Mouse (Mus musculus) hindbrain, embryonic 11.5 days (tissue): ENCODE data around the gene Gm49322. TPM values are rescaled to one million over a fixed set of nuclear protein-coding genes. Genes with fewer than 3 reads are reported as not detected.

ENCODE experiments used
- ATAC-seq: fragments of 200-750 bp; cut with Nextera tagmentation; 2 replicates; pipeline ENCODE4 v1.8.0; 2017; ENCODE audit warnings: mild to moderate bottlenecking, moderate TSS enrichment, moderate library complexity; ENCODE audit not compliant: low FRiP score
- DNase-seq: peaks from one replicate; pipeline ENCODE4 v3.0.0-alpha.2; 2015; ENCODE audit warnings: low spot score
- H3K27ac ChIP-seq: fragments of 300-500 bp; sonication (generic); 2 replicates; pipeline ENCODE4 v1.5.1; 2014; ENCODE audit warnings: mild to moderate bottlenecking, low read depth, low read length
- H3K27me3 ChIP-seq: fragments of 300-500 bp; sonication (generic); 2 replicates; pipeline ENCODE4 v1.6.1; 2014; ENCODE audit warnings: mild to moderate bottlenecking, low read length, moderate library complexity, mixed read lengths; ENCODE audit not compliant: control insufficient read depth, insufficient read depth
- H3K36me3 ChIP-seq: fragments of 300-500 bp; sonication (generic); 2 replicates; pipeline ENCODE4 v1.6.1; 2014; ENCODE audit warnings: mild to moderate bottlenecking, low read length, moderate library complexity, mixed read lengths; ENCODE audit not compliant: control insufficient read depth, insufficient read depth
- H3K4me1 ChIP-seq: fragments of 300-500 bp; sonication (generic); replicated peaks from 2 replicates; pipeline ENCODE4 v1.6.1; 2014; ENCODE audit warnings: low read length, mixed read lengths; ENCODE audit not compliant: control insufficient read depth, insufficient read depth
- H3K4me2 ChIP-seq: fragments of 300-500 bp; sonication (generic); replicated peaks from 2 replicates; pipeline ENCODE4 v1.6.1; 2014; ENCODE audit warnings: mild to moderate bottlenecking, low read depth, low read length
- H3K4me3 ChIP-seq: fragments of 300-500 bp; sonication (generic); 2 replicates; pipeline ENCODE4 v1.5.1; 2014; ENCODE audit warnings: low read depth, low read length
- H3K9ac ChIP-seq: fragments of 300-500 bp; sonication (generic); 2 replicates; pipeline ENCODE4 v1.6.1; 2014; ENCODE audit warnings: low read depth, low read length
- H3K9me3 ChIP-seq: fragments of 300-500 bp; sonication (generic); 2 replicates; pipeline ENCODE4 v1.6.1; 2016; ENCODE audit warnings: low read length; ENCODE audit not compliant: control insufficient read depth
- WGBS: fragments of 180-500 bp; shearing (Covaris S2); extraction: QIAGEN DNeasy Blood & Tissue Kit; methylation state at CpG from one replicate; pipeline ENCODE4 v1.1.7; 2014; 5-methylcytosine and 5-hydroxymethylcytosine counted together
- polyA plus RNA-seq: library from polyadenylated mRNA; unstranded; fragments of >200 nt; fragmentation: Nextera tagmentation; extraction: Ambion mirVana; gene quantifications from 2 replicates; pipeline ENCODE4 v1.2.1, GENCODE M21; 2014

The Gm49322 gene
- polyA plus RNA-seq, 1 experiment from 2014 or later = 1.5 TPM

DNA sequence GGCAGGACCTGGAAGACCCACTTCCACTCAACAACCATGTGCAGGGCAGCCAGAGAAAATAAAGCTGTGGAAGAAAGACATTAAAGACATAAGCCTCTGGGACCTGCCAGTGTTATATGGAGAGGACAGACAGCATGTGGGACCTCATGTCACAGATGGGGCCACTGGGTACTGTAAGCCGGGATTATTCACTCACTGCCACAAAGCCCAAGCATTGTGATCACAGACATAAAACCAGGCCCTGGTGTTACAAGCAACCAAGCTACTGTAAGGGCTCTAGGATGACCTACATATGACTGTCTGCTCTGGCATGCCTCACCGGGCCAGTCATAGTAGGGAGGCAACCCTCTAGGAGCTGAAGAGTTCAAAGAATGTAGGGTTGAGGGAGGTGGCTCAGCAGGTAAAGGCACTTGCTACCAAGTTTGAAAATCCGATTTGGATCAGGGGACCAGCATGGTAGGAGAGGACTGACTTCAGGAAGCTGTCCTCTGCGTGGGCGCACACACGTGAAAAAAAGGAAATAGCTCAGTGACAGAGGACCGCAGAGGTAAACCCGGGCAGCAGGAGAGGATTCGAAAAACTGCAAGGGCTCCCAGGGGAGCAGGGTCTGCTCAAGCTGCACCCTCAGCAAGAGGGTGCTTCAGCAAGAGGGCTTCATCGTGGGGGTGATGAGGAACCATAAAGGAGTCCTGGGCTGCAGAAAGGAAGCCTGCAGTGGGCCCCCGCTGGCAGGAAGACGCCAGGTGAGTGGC lies 16.5 kb upstream of the Gm49322 start:
- Histone ChIP-seq H3K27ac (no peak overlapping the region), H3K9ac (peak overlapping the region; percentile 87), H3K36me3 (no peaks in the 10 kb centered on the region), H3K9me3 (no peaks in the 10 kb centered on the region), H3K4me1 (peaks cover 4% of the 10 kb centered on the region), H3K4me3 (peak overlapping the region; percentile 93), H3K4me2 (peak overlapping the region; percentile 96), H3K27me3 (no peaks in the 10 kb centered on the region)
- no peak for DNase-seq
- WGBS = 20% methylated on average over 12 of the region's 12 CpGs
- no peak for ATAC-seq

DNA sequence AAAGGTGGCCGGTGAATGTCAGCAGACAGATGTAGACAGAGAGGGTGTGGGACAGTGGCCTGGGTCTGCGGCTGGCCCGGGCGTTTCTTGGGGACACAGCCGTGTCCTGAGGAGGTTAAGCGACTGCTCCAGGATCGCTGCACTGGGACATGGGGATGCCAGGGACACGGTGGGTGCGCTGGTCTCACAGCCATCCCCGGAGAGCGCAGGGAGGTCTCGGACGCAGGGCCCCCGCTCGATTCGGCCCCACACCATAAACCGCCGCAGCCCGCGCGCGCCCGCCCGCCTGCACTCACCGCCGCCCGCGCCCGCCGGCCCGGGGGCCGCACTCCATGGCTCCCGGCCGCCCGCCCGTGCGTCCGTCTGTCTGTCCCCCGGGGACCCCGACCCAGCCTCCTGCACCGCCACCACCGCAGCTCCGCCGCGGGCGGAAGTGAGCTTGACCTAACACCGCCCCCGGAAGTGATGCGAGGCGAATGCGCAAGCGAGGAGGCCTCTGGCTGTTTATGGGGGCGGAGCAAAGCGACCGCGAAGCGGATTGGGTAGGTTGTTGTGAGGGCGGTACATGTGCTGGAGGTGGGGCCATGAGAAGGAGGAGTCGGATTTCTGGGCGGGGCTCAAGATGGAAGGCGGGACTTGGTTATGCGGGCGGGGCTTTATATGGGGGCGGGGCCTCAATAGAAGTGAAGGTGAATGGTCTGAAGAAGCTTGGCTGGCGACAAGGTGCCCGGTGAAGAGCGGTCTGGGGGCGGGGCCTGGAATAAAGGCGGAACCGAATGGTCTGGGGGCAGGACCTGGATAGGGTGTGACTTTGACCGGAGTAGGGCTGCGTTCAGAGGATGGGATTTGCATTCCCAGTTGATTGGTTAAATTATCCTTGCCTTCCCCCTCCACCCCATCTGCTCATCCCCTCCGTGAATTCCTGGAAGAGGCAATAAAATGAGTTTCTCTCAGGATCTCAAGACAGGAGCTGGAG lies 15.7 kb upstream of the Gm49322 start, which contains the start of gene Abhd17a:
Gene Abhd17a (minus strand): TSS at position 463 of the 976 bp plus-strand sequence.
- Histone ChIP-seq H3K4me3 (peak within 1 kb of the TSS; percentile 93), H3K4me2 (peak within 1 kb of the TSS; percentile 96), H3K9me3 (no peaks in the 10 kb centered on the region), H3K36me3 (no peaks in the 10 kb centered on the region), H3K4me1 (peaks cover 4% of the 10 kb centered on the region), H3K27ac (peak within 1 kb of the TSS; percentile 56; the same call in 1 of the 2 replicates), H3K9ac (peak within 1 kb of the TSS; percentile 87), H3K27me3 (no peaks in the 10 kb centered on the region)
- DNase-seq = peak; percentile 98
- under 1% methylated on average over 69 of the region's 73 CpGs for WGBS
- ATAC-seq = peak; percentile 97

DNA sequence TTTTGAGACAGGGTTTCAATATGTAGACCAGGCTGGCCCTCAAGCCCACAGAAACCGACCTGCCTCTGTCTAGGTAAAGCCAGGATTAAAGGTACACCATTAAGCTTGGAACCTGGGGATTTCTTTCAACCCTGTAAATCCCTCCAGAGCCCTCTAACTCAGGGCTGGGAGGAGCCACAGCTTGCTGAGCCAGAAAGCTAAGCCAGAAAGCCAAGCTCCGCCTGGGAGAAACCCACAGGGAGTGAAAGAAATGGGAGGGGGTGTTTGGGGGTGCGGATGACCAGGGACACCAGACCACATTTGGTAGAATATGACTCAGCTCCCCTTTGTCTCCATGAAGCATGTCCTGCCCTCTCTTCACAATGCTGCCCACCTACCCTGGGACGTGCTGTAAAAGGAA lies 9.5 kb upstream of the Gm49322 start:
- Histone ChIP-seq H3K4me2 (no peak overlapping the region), H3K27me3 (no peaks in the 10 kb centered on the region), H3K4me1 (no peaks in the 10 kb centered on the region), H3K27ac (no peak overlapping the region), H3K9ac (no peak overlapping the region), H3K36me3 (no peaks in the 10 kb centered on the region), H3K4me3 (no peak overlapping the region), H3K9me3 (no peaks in the 10 kb centered on the region)
- DNase-seq (no peak), ATAC-seq (no peak)
- WGBS = 43% methylated on average over 4 of the region's 4 CpGs

DNA sequence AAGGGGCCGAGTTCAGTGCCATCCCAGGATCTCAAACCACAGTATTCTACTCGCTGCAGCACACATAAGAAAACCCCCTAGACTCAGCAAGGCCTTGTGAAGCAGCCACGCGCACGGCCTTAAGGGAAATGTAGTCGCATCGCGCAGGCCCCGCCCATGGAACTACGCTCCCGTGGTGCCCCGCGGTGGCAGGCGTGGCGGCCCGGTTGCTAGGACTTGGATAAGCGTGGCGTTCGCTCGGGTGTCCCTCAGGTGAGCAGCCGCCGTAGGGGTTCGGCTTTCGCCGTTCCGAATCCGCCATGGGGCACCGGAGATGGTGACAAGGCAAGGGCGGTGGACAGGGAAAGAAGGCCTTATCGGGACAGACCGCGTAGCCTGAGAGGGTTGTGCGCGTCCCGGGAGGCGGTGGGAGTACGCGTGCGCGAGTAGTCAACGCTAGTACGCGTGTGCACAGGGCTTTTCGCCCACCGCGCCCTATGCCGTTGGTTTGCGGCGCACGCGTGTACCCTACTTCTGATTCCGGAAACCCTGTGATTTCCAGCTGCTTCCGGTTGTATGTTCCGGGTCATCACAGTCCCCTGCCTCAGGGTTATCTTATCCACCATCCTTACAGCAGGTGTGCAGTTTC lies 3.0 kb upstream of the Gm49322 start, which contains the start of the genes Scamp4 and Adat3:
Gene Scamp4 (plus strand): TSS at position 175 of the 628 bp plus-strand sequence.
Gene Adat3 (plus strand): TSS at position 183 of the 628 bp plus-strand sequence.
- peaks cover 13% of the 10 kb centered on the region for H3K36me3 ChIP-seq
- no peaks in the 10 kb centered on the region for H3K9me3 ChIP-seq
- DNase-seq = peak; percentile 96
- peak within 1 kb of the TSS; percentile 66 for H3K9ac ChIP-seq
- peaks cover 5% of the 10 kb centered on the region for H3K4me1 ChIP-seq
- peak within 1 kb of the TSS; percentile 63; the same call in 1 of the 2 replicates for H3K27ac ChIP-seq
- H3K4me3 ChIP-seq = peak within 1 kb of the TSS; percentile 50
- H3K27me3 ChIP-seq = no peaks in the 10 kb centered on the region
- under 1% methylated on average over 54 of the region's 54 CpGs for WGBS
- H3K4me2 ChIP-seq = peak within 1 kb of the TSS; percentile 81
- ATAC-seq = peak; percentile 95

DNA sequence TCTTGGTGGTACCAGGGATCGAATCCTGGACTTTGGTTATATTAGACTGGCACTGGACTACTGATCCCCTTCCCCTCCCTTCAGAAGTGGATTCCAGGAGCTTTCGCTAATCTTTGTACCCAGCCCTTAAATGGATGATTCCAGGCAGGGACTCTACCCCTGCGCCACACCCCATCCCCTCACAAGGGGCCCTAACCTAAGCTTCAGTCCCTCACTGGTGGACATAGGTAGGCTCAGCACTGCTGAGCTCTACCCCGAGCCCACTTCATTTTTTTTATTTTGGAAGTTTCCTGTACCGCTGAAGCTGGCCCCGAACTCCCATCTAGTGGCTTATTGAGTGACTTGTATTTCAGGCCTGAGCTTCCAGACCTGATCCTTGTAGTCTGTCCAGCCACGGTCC lies 2.5 kb upstream of the Gm49322 start:
- ATAC-seq = no peak; the same call in 1 of the 2 replicates
- no peak for DNase-seq
- peak overlapping the region; percentile 81 for H3K4me2 ChIP-seq
- WGBS = 36% methylated on average over 7 of the region's 7 CpGs
- peaks cover 13% of the 10 kb centered on the region for H3K36me3 ChIP-seq
- peak overlapping the region; percentile 50 for H3K4me3 ChIP-seq
- H3K4me1 ChIP-seq = peaks cover 5% of the 10 kb centered on the region
- H3K9me3 ChIP-seq = no peaks in the 10 kb centered on the region
- peak overlapping the region; percentile 66 for H3K9ac ChIP-seq
- H3K27ac ChIP-seq = peak overlapping the region; percentile 63; the same call in 1 of the 2 replicates
- no peaks in the 10 kb centered on the region for H3K27me3 ChIP-seq

DNA sequence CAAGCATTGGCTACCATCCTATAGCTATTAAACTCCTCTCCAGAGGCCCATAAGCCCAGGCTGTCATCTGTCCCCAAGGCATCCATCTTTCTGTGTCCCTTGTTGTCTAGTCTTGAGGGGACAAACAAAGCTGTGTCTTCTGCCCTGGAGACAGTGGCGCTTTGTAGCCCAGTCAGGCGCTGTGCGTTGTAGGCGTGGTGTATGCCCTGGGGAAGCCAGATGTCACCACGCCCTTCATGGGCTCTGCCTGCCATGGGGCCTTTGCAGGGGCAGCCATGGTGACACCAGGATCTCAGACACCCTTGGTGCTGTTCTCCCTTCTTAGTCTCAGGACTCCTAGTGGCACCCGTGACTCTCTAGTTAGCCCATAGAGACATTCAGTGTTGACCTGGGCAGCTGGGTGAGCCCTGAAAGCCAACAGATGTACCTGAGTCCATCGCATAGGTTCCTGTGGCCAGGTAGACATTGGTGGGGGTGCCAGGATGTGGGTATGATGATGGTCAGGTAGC lies 1.8 kb upstream of the Gm49322 start:
- Histone ChIP-seq H3K27ac (no peak overlapping the region), H3K4me1 (peaks cover 5% of the 10 kb centered on the region), H3K27me3 (no peaks in the 10 kb centered on the region), H3K4me3 (peak overlapping the region; percentile 50), H3K9ac (peak overlapping the region; percentile 66; the same call in 1 of the 2 replicates), H3K4me2 (peak overlapping the region; percentile 81), H3K9me3 (no peaks in the 10 kb centered on the region), H3K36me3 (peaks cover 13% of the 10 kb centered on the region)
- WGBS = 83% methylated on average over 7 of the region's 7 CpGs
- no peak for DNase-seq
- ATAC-seq = no peak

DNA sequence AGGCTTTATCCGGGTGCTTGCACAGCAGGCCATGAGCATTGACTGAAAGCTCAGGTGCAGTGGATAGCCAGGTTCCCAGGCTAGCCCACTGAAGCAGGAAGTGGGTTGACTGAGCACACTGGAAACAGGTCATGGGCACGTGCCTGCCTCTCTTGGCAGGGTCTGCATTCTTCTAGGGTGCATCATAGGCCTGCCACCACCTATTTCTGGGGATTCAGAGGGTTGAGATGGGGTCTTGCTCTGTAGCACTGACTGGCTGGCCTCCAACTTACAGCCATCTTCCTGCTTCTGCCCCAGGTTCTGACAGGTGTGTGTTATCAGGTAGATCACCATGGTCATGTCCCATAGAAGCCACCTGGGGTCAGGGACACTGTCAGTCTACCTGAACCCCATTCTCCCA lies 833 bp upstream of the Gm49322 start:
- DNase-seq (no peak), ATAC-seq (no peak)
- 94% methylated on average over 2 of the region's 2 CpGs for WGBS
- H3K27me3 ChIP-seq = no peaks in the 10 kb centered on the region
- H3K9ac ChIP-seq = no peak overlapping the region
- H3K4me3 ChIP-seq = no peak overlapping the region
- H3K36me3 ChIP-seq = peaks cover 15% of the 10 kb centered on the region
- H3K4me2 ChIP-seq = no peak overlapping the region
- no peaks in the 10 kb centered on the region for H3K9me3 ChIP-seq
- H3K27ac ChIP-seq = no peak overlapping the region
- H3K4me1 ChIP-seq = peaks cover 5% of the 10 kb centered on the region

DNA sequence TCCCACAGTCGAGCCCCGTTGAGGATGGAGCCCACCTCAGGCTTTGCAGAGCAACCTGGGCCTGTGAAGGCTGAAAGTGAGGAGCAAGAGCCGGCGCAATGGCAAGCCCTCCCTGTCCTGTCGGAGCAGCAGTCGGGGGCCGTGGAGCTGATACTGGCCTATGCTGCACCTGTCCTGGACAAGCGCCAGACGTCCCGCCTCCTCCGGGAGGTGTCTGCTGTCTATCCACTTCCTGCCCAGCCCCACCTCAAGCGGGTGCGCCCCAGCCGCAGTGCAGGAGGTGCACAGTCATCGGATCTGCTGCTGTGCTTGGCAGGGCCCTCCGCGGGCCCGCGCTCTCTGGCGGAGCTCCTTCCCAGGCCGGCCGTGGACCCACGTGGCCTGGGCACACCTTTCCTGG lies 485 bp downstream of the Gm49322 start:
- H3K9ac ChIP-seq = no peak overlapping the region
- 94% methylated on average over 23 of the region's 23 CpGs for WGBS
- DNase-seq = no peak
- H3K27me3 ChIP-seq = no peaks in the 10 kb centered on the region
- H3K4me2 ChIP-seq = no peak overlapping the region
- H3K4me3 ChIP-seq = no peak overlapping the region
- peaks cover 15% of the 10 kb centered on the region for H3K36me3 ChIP-seq
- no peak overlapping the region for H3K27ac ChIP-seq
- H3K4me1 ChIP-seq = peaks cover 5% of the 10 kb centered on the region
- no peak for ATAC-seq
- no peaks in the 10 kb centered on the region for H3K9me3 ChIP-seq
